Mouse (Mus musculus): ENCODE results near the gene Slc13a4. TPM values are rescaled to one million over a fixed set of nuclear protein-coding genes. Genes with fewer than 3 reads are reported as not detected.

The Slc13a4 gene
- total RNA-seq, 1 experiment from 2014 or later, result not detected

Other genes starting within 250 kb of the Slc13a4 start
- gene Cnot4, start 174.4 kb downstream of the Slc13a4 start, total RNA-seq (2017), result 32.7 and 37.0 TPM in 2 replicates
- 105 and 108 TPM in 2 replicates for gene Nup205, start 130.7 kb downstream of the Slc13a4 start, total RNA-seq (2017)
- not detected in 2 replicates for gene Fam180a, start 18.0 kb upstream of the Slc13a4 start, total RNA-seq (2017)
- gene Mtpn, start 231.8 kb upstream of the Slc13a4 start, total RNA-seq (2017), result 122 and 135 TPM in 2 replicates